Mouse (Mus musculus) stomach, postnatal 0 days (tissue): ENCODE results near the gene Pdzd2.

Experiments
- CTCF ChIP-seq: IDR thresholded peaks from 2 replicates; pipeline ENCODE4 v1.5.1; 2016; ENCODE audit warnings: antibody characterized with exemption, low read depth, mild to moderate bottlenecking, moderate library complexity
- EP300 ChIP-seq: optimal IDR thresholded peaks from 2 replicates; pipeline ENCODE3; 2016; ENCODE audit warnings: antibody characterized with exemption

GRCm38 (mm10) chr15:12479326-12479725 is 260.4 kb downstream of the Pdzd2 start:
- TF ChIP-seq CTCF (no peak), EP300 (no peak)
